Mouse (Mus musculus): ENCODE data around the gene Stag2. TPM values are rescaled to one million over a fixed set of nuclear protein-coding genes. Genes with fewer than 3 reads are reported as not detected.
A peak's percentile ranks its signal among the peaks of the same experiment; 100 is the strongest.

Stag2 gene
- total and polyA plus RNA-seq, 3 experiments, result 5.6 to 41.8 (median 38.2) TPM

- 67% methylated on average over 10 of the region's 10 CpGs for WGBS
- no peak for DNase-seq
- no peak overlapping the region for H3K9ac ChIP-seq (ENCODE audit: low read depth, low read length)
- TF ChIP-seq POLR2A (IDR thresholded peaks at IDR 0.05; ENCODE audit: insufficient read depth, low read depth, low read length) (no peak), CTCF (IDR thresholded peaks at IDR 0.05) (no peak), EP300 (IDR thresholded peaks at IDR 0.05; ENCODE audit: insufficient read depth, low read depth, low read length) (no peak)
- no peak overlapping the region for H3K27ac ChIP-seq
- intact Hi-C loops (cut with DNase I), result no loop called here
- no peak overlapping the region for H3K4me3 ChIP-seq
- H3K79me2 ChIP-seq (replicated peaks; ENCODE audit: control insufficient read depth, insufficient read depth, low read length), result no peaks in the 10 kb centered on the region
- no peaks in the 10 kb centered on the region for H3K36me3 ChIP-seq (ENCODE audit: control insufficient read depth, insufficient read depth, low read length)
- H3K4me1 ChIP-seq (ENCODE audit: control insufficient read depth, insufficient read depth, low read length), result no peaks in the 10 kb centered on the region
- H3K27me3 ChIP-seq (ENCODE audit: control insufficient read depth, insufficient read depth, low read length), result no peaks in the 10 kb centered on the region
Observed at GRCm38 (mm10) chrX:42250342-42250741, 101.2 kb downstream of the Stag2 start.

- Histone ChIP-seq H3K36me3 (ENCODE audit: control insufficient read depth, insufficient read depth, low read length) (no peaks in the 10 kb centered on the region), H3K27me3 (ENCODE audit: control insufficient read depth, insufficient read depth, low read length) (no peaks in the 10 kb centered on the region), H3K4me1 (ENCODE audit: control insufficient read depth, insufficient read depth, low read length) (no peaks in the 10 kb centered on the region), H3K27ac (no peak overlapping the region), H3K9ac (ENCODE audit: low read depth, low read length) (no peak overlapping the region), H3K79me2 (replicated peaks; ENCODE audit: control insufficient read depth, insufficient read depth, low read length) (no peaks in the 10 kb centered on the region), H3K4me3 (no peak overlapping the region)
- intact Hi-C loops (cut with DNase I), result no loop called here
- TF ChIP-seq EP300 (IDR thresholded peaks at IDR 0.05; ENCODE audit: insufficient read depth, low read depth, low read length) (no peak), CTCF (IDR thresholded peaks at IDR 0.05) (peak; percentile 56)
- no peak for DNase-seq
Observed at GRCm38 (mm10) chrX:42272713-42273112, 123.6 kb downstream of the Stag2 start.

GRCm38 (mm10) chrX:42290215-42290614 is 141.1 kb downstream of the Stag2 start:
- H3K36me3 ChIP-seq (ENCODE audit: control insufficient read depth, insufficient read depth, low read length), result no peaks in the 10 kb centered on the region
- TF ChIP-seq EP300 (IDR thresholded peaks at IDR 0.05; ENCODE audit: insufficient read depth, low read depth, low read length) (no peak), POLR2A (IDR thresholded peaks at IDR 0.05; ENCODE audit: insufficient read depth, low read depth, low read length) (no peak), CTCF (IDR thresholded peaks at IDR 0.05) (no peak)
- no peaks in the 10 kb centered on the region for H3K27me3 ChIP-seq (ENCODE audit: control insufficient read depth, insufficient read depth, low read length)
- H3K4me3 ChIP-seq, result no peak overlapping the region
- WGBS, result 31% methylated on average over 3 of the region's 3 CpGs
- H3K9ac ChIP-seq (ENCODE audit: low read depth, low read length), result no peak overlapping the region
- DNase-seq, result no peak
- intact Hi-C loops (cut with DNase I), result no loop called here
- H3K4me1 ChIP-seq (ENCODE audit: control insufficient read depth, insufficient read depth, low read length), result no peaks in the 10 kb centered on the region
- no peaks in the 10 kb centered on the region for H3K79me2 ChIP-seq (replicated peaks; ENCODE audit: control insufficient read depth, insufficient read depth, low read length)
- no peak overlapping the region for H3K27ac ChIP-seq

GRCm38 (mm10) chrX:42315231-42315630 is 166.1 kb downstream of the Stag2 start:
- Histone ChIP-seq H3K79me2 (replicated peaks; ENCODE audit: control insufficient read depth, insufficient read depth, low read length) (no peaks in the 10 kb centered on the region), H3K4me1 (ENCODE audit: control insufficient read depth, insufficient read depth, low read length) (no peaks in the 10 kb centered on the region), H3K4me3 (no peak overlapping the region), H3K36me3 (ENCODE audit: control insufficient read depth, insufficient read depth, low read length) (no peaks in the 10 kb centered on the region), H3K9ac (ENCODE audit: low read depth, low read length) (no peak overlapping the region), H3K27me3 (ENCODE audit: control insufficient read depth, insufficient read depth, low read length) (no peaks in the 10 kb centered on the region), H3K27ac (no peak overlapping the region)
- DNase-seq, result no peak
- intact Hi-C loops (cut with DNase I), result no loop called here
- TF ChIP-seq POLR2A (IDR thresholded peaks at IDR 0.05; ENCODE audit: insufficient read depth, low read depth, low read length), result no peak
- no peak for TF ChIP-seq EP300 (IDR thresholded peaks at IDR 0.05; ENCODE audit: insufficient read depth, low read depth, low read length)
- TF ChIP-seq CTCF (IDR thresholded peaks at IDR 0.05), result no peak
- 79% methylated on average over 3 of the region's 3 CpGs for WGBS

- Histone ChIP-seq H3K79me2 (replicated peaks; ENCODE audit: control insufficient read depth, insufficient read depth, low read length) (no peaks in the 10 kb centered on the region), H3K4me3 (no peak overlapping the region), H3K27me3 (ENCODE audit: control insufficient read depth, insufficient read depth, low read length) (no peaks in the 10 kb centered on the region), H3K9ac (ENCODE audit: low read depth, low read length) (no peak overlapping the region), H3K4me1 (ENCODE audit: control insufficient read depth, insufficient read depth, low read length) (no peaks in the 10 kb centered on the region), H3K27ac (no peak overlapping the region), H3K36me3 (ENCODE audit: control insufficient read depth, insufficient read depth, low read length) (no peaks in the 10 kb centered on the region)
- DNase-seq, result no peak
- no peak for TF ChIP-seq CTCF (IDR thresholded peaks at IDR 0.05)
- 58% methylated on average over 5 of the region's 5 CpGs for WGBS
- intact Hi-C loops (cut with DNase I), result no loop called here
Observed at GRCm38 (mm10) chrX:42320424-42320823, 171.3 kb downstream of the Stag2 start.

GRCm38 (mm10) chrX:42321200-42321773 is 172.2 kb downstream of the Stag2 start:
- no peak overlapping the region for H3K27ac ChIP-seq
- no peaks in the 10 kb centered on the region for H3K36me3 ChIP-seq (ENCODE audit: control insufficient read depth, insufficient read depth, low read length)
- H3K4me3 ChIP-seq, result no peak overlapping the region
- 31% methylated on average over 9 of the region's 9 CpGs for WGBS
- H3K4me1 ChIP-seq (ENCODE audit: control insufficient read depth, insufficient read depth, low read length), result no peaks in the 10 kb centered on the region
- TF ChIP-seq CTCF (IDR thresholded peaks at IDR 0.05) (no peak), POLR2A (IDR thresholded peaks at IDR 0.05; ENCODE audit: insufficient read depth, low read depth, low read length) (no peak), EP300 (IDR thresholded peaks at IDR 0.05; ENCODE audit: insufficient read depth, low read depth, low read length) (no peak)
- intact Hi-C loops (cut with DNase I), result no loop called here
- DNase-seq, result no peak
- H3K27me3 ChIP-seq (ENCODE audit: control insufficient read depth, insufficient read depth, low read length), result no peaks in the 10 kb centered on the region
- H3K9ac ChIP-seq (ENCODE audit: low read depth, low read length), result no peak overlapping the region
- no peaks in the 10 kb centered on the region for H3K79me2 ChIP-seq (replicated peaks; ENCODE audit: control insufficient read depth, insufficient read depth, low read length)
